Mouse (Mus musculus) heart, adult 2 months (tissue): ENCODE data around the gene Mctp2. TPM values are rescaled to one million over a fixed set of nuclear protein-coding genes. Genes with fewer than 3 reads are reported as not detected.

Experiments used
- DNase-seq, 2 experiments: peaks; one replicate each; pipeline ENCODE4 v3.0.0; 2021
- H3K27ac ChIP-seq: fragments of 200-600 bp; 2 replicates; pipeline ENCODE4 v1.8.1; 2022
- H3K27me3 ChIP-seq: fragments of 200-500 bp; 2 replicates; pipeline ENCODE4 v1.6.1; 2012; ENCODE audit warnings: mild to moderate bottlenecking, low read length, inconsistent platforms, mixed read lengths; ENCODE audit not compliant: control insufficient read depth, insufficient read depth
- H3K36me3 ChIP-seq: fragments of 200-500 bp; 2 replicates; pipeline ENCODE4 v1.6.1; 2012; ENCODE audit warnings: low read length, inconsistent platforms; ENCODE audit not compliant: control insufficient read depth, insufficient read depth
- H3K4me1 ChIP-seq: fragments of 200-500 bp; 2 replicates; pipeline ENCODE4 v1.6.1; 2011; ENCODE audit warnings: low read length; ENCODE audit not compliant: control insufficient read depth, insufficient read depth
- H3K4me3 ChIP-seq: fragments of 200-600 bp; 2 replicates; pipeline ENCODE4 v1.8.1; 2022
- H3K79me2 ChIP-seq: fragments of 200-500 bp; replicated peaks from 2 replicates; pipeline ENCODE4 v1.6.1; 2012; ENCODE audit warnings: mild to moderate bottlenecking, inconsistent platforms, low read length, moderate library complexity, mixed read lengths; ENCODE audit not compliant: control insufficient read depth, insufficient read depth
- H3K9ac ChIP-seq: fragments of 200-500 bp; 2 replicates; pipeline ENCODE4 v1.6.1; 2012; ENCODE audit warnings: low read depth, mild to moderate bottlenecking, control low read depth, inconsistent platforms, low read length, mixed read lengths
- CTCF ChIP-seq: fragments of 200-600 bp; IDR thresholded peaks from 2 replicates; pipeline ENCODE4 v1.8.1; 2022; ENCODE audit warnings: antibody characterized with exemption, mild to moderate bottlenecking, moderate library complexity
- EP300 ChIP-seq: fragments of 200-500 bp; IDR thresholded peaks from 2 replicates; pipeline ENCODE4 v1.6.1; 2011; ENCODE audit warnings: low read depth, low read length, control low read depth; ENCODE audit not compliant: insufficient read depth
- POLR2A ChIP-seq: fragments of 200-500 bp; IDR thresholded peaks from 2 replicates; pipeline ENCODE4 v1.6.1; 2011; ENCODE audit warnings: mild to moderate bottlenecking, low read depth, low read length, control low read depth; ENCODE audit not compliant: insufficient read depth
- WGBS: fragments of 180-500 bp; shearing (Covaris S2); methylation state at CpG from one replicate; pipeline ENCODE4 v1.1.7; 2018; 5-methylcytosine and 5-hydroxymethylcytosine counted together
- intact Hi-C: fragments of 180-260 bp; cut with DNase I; formaldehyde crosslinking; loops from one replicate; pipeline ENCODE4 v1.15.1; 2025
- polyA plus RNA-seq: library from polyadenylated mRNA; depleted of rRNA; stranded (reverse); fragments of >200 nt; gene quantifications from 2 replicates; pipeline ENCODE4 v1.2.3, GENCODE M21; 2012
- total RNA-seq, 2 experiments: library from RNA; stranded (reverse); gene quantifications; 2 replicates each; pipeline ENCODE4 v1.2.3; 2021

Mctp2 gene
- total and polyA plus RNA-seq, 3 experiments, result 0.25 to 0.52 (median 0.41) TPM

- intact Hi-C loops, result no loop called here
- H3K79me2 ChIP-seq, result no peaks in the 10 kb centered on the region
- H3K27me3 ChIP-seq, result no peaks in the 10 kb centered on the region
- H3K27ac ChIP-seq, result no peak overlapping the region
- no peak overlapping the region for H3K4me3 ChIP-seq
- no peak overlapping the region for H3K9ac ChIP-seq
- no peaks in the 10 kb centered on the region for H3K36me3 ChIP-seq
- WGBS, result 83% methylated on average over 4 of the region's 4 CpGs
- no peaks in the 10 kb centered on the region for H3K4me1 ChIP-seq
- TF ChIP-seq POLR2A, result no peak
- TF ChIP-seq EP300, result no peak
- no peak for TF ChIP-seq CTCF
- DNase-seq, result no peak
Observed at GRCm38 (mm10) chr7:72320441-72320840, 14.0 kb upstream of the Mctp2 start.

GRCm38 (mm10) chr7:72314395-72315060 lies 8.1 kb upstream of the Mctp2 start:
- H3K9ac ChIP-seq, result no peak overlapping the region
- H3K79me2 ChIP-seq, result no peaks in the 10 kb centered on the region
- TF ChIP-seq POLR2A (no peak), CTCF (no peak), EP300 (no peak)
- no peak overlapping the region for H3K4me3 ChIP-seq
- no peaks in the 10 kb centered on the region for H3K36me3 ChIP-seq
- H3K27me3 ChIP-seq, result no peaks in the 10 kb centered on the region
- no peak for DNase-seq
- no peaks in the 10 kb centered on the region for H3K4me1 ChIP-seq
- WGBS, result 48% methylated on average over 9 of the region's 9 CpGs
- intact Hi-C loops, result no loop called here
- H3K27ac ChIP-seq, result no peak overlapping the region

- no peak for DNase-seq
- no peaks in the 10 kb centered on the region for H3K4me1 ChIP-seq
- no peaks in the 10 kb centered on the region for H3K36me3 ChIP-seq
- H3K27me3 ChIP-seq, result no peaks in the 10 kb centered on the region
- TF ChIP-seq EP300, result no peak
- TF ChIP-seq POLR2A, result no peak
- no peak for TF ChIP-seq CTCF
- H3K4me3 ChIP-seq, result no peak overlapping the region
- no peak overlapping the region for H3K27ac ChIP-seq
- no peaks in the 10 kb centered on the region for H3K79me2 ChIP-seq
- intact Hi-C loops, result no loop called here
- no peak overlapping the region for H3K9ac ChIP-seq
- 50% methylated on average over 3 of the region's 3 CpGs for WGBS
Observed at GRCm38 (mm10) chr7:72313908-72314307, 7.5 kb upstream of the Mctp2 start.

DNA sequence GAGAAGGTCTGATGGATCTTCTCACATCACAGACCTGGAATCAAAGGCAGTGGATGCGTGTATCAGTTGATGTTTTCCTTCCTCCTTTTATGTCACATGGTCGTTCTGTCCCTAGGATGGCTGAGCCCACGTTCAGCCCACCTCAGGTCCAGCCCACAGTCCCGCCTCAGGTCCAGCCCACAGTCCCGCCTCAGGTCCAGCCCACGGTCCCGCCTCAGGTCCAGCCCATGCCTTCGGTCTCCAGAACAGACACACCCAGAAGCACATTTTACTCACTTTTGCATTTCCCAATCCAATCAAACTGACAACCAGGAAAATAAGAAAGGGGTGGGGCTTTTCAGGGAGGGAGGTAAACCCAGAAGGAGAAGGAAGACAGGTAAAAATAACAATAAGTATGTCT lies 5.2 kb upstream of the Mctp2 start:
- TF ChIP-seq POLR2A, result no peak
- no peak for TF ChIP-seq EP300
- TF ChIP-seq CTCF, result no peak
- Histone ChIP-seq H3K9ac (no peak overlapping the region), H3K4me3 (no peak overlapping the region), H3K36me3 (no peaks in the 10 kb centered on the region), H3K79me2 (no peaks in the 10 kb centered on the region), H3K27ac (no peak overlapping the region), H3K27me3 (no peaks in the 10 kb centered on the region), H3K4me1 (no peaks in the 10 kb centered on the region)
- intact Hi-C loops, result no loop called here
- 52% methylated on average over 8 of the region's 8 CpGs for WGBS
- no peak for DNase-seq

DNA sequence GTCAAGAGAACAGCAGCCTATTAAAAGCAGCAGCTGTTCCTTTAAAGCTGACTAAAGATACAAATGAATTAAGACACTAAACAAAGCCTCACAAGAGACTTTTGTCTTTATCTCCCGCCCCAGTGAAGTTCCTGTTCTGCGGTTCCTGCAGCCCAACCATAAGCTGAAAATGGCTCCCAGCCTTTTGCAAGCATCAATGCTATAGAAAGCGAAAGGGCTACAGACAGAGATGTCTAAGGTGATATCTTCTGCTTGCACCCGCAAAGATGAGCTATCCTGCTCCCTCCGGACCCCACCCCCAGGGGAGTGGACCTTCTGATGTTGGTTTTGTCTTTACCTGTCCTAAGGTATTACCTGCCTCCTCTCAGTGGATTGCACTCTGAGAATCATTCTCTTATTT lies 1.7 kb upstream of the Mctp2 start:
- WGBS, result 56% methylated on average over 5 of the region's 5 CpGs
- Histone ChIP-seq H3K36me3 (no peaks in the 10 kb centered on the region), H3K4me1 (no peaks in the 10 kb centered on the region), H3K27me3 (no peaks in the 10 kb centered on the region), H3K27ac (no peak overlapping the region), H3K4me3 (no peak overlapping the region), H3K9ac (no peak overlapping the region), H3K79me2 (no peaks in the 10 kb centered on the region)
- TF ChIP-seq POLR2A, result no peak
- TF ChIP-seq CTCF, result no peak
- TF ChIP-seq EP300, result no peak
- no peak for DNase-seq
- intact Hi-C loops, result no loop called here

DNA sequence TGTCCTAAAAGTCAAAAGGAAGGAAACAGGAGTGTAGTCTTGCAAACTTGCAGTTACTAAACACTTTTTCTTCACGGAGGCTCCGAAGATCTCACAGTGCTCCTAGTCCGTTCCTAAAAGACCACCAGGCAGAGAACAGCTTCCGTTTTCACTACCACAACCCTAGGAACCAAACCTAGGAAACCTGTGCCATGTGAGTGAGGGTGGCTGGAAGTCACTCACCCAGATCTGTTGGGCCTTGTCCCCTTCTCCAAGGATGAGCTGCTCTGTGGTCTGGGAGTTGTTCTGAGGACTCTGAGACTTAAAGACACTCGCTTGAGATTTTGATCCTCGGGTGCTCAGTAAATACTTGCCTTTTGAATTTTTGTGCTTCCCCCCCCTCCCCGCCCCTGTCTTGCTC lies 439 bp upstream of the Mctp2 start:
- no peaks in the 10 kb centered on the region for H3K27me3 ChIP-seq
- intact Hi-C loops, result no loop called here
- no peaks in the 10 kb centered on the region for H3K4me1 ChIP-seq
- TF ChIP-seq CTCF (no peak), POLR2A (no peak), EP300 (no peak)
- peak overlapping the region; percentile 31 for H3K4me3 ChIP-seq
- H3K27ac ChIP-seq, result no peak overlapping the region
- H3K36me3 ChIP-seq, result no peaks in the 10 kb centered on the region
- 16% methylated on average over 7 of the region's 7 CpGs for WGBS
- no peaks in the 10 kb centered on the region for H3K79me2 ChIP-seq
- no peak overlapping the region for H3K9ac ChIP-seq
- DNase-seq, result no peak
